Mouse (Mus musculus): ENCODE measurements around the gene Fntb. TPM values are rescaled to one million over a fixed set of nuclear protein-coding genes. Genes with fewer than 3 reads are reported as not detected.

The Fntb gene
- polyA plus RNA-seq, 1 experiment from 2014 or later, result 45.9 TPM

DNA sequence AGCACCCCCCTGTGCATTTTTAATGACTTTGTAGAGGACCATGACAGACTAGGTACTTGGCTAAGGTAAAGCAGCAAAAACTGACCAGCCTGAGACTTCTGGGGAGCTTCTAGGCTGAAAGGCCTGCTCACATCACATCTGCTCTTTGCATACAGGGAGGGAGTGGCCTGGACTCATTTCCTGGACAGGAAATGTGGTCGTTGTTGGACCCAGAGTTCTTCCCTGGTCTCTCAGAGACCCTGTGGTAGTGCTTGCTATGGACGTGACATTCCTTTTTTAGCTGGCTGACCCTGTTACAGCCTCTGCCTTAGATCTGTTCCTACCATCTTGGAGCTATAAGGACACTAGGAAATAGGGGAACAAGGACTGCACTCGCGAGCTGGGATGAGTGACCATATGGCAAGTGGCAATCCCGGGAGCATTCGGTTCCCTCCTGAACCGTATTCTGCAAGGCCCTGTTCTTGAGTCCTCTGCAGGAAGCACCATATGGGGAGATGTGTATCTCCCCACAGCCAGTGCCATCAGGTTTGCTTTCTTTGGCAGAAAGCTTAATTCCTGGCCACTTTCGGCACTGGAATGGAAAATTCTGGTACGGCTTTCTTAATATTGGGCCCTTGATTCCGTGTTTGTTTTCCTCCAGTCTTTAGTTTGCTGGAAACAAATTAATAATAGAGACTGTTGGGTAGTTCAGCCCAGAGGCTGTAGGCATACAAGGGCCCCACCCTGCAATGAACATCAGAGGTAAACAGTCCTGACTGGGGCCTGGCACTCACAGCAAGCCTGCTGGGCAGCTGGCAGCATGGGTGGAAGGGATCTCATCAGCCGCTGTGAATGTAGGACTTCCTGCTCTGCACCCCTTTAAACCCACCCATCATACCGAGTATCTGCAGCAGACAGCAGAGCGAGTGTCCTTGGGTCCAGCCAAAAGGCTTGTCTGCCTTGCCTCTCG lies 166.6 kb downstream of the Fntb start:
- 76% methylated on average over 14 of the region's 14 CpGs for WGBS
- Histone ChIP-seq H3K9me3 (no peaks in the 10 kb centered on the region), H3K27me3 (no peaks in the 10 kb centered on the region), H3K27ac (no peak overlapping the region), H3K4me3 (no peak overlapping the region), H3K9ac (no peak overlapping the region), H3K4me1 (no peaks in the 10 kb centered on the region), H3K4me2 (replicated peaks) (no peak overlapping the region), H3K36me3 (peaks cover 19% of the 10 kb centered on the region)
- ATAC-seq (ENCODE audit: insufficient number of reproducible peaks, insufficient read depth, low FRiP score, low TSS enrichment), result no peak

DNA sequence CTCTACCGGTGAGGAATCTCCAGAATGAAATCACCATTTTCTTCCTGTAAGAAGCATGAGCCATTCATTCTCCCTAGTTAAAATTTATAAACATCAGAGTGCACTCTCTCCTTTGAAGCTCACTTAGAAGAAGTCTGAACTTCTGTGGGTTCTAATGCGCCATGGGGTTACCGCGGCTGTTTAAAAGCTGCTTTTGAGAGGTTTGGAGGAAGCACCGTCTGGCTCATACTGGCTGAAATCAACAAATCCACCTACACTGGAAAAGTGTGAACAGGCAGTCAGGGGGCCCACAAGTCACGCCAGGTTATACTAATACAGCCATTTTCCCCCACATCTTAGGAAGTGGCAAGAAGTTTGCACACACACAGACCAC lies 167.3 kb downstream of the Fntb start:
- Histone ChIP-seq H3K36me3 (peaks cover 24% of the 10 kb centered on the region), H3K9ac (no peak overlapping the region), H3K4me2 (replicated peaks) (no peak overlapping the region), H3K9me3 (no peaks in the 10 kb centered on the region), H3K4me3 (no peak overlapping the region), H3K27me3 (no peaks in the 10 kb centered on the region), H3K4me1 (no peaks in the 10 kb centered on the region), H3K27ac (no peak overlapping the region)
- 81% methylated on average over 6 of the region's 6 CpGs for WGBS
- no peak for ATAC-seq (ENCODE audit: insufficient number of reproducible peaks, insufficient read depth, low FRiP score, low TSS enrichment)

DNA sequence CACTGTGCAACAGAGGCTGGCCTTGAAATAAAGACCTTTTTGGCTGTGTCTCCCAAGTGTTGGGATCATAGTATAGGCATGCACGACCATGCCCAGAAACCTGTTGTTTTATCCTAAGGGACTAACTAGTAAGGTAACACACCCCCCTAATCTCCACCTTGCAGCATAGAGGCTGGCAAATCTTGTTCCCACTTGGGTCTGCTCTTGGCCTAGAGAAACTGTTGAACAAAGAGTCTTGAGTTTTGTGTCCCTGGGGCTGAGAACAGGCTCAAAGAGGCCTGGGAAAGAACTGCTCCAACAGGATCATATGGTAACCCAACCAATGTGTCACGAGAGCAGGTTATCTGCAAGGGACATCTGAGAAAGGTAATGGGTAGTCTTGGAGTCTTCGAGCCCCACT lies 169.0 kb downstream of the Fntb start:
- Histone ChIP-seq H3K36me3 (peaks cover 41% of the 10 kb centered on the region), H3K9me3 (no peaks in the 10 kb centered on the region), H3K9ac (no peak overlapping the region), H3K4me1 (no peaks in the 10 kb centered on the region), H3K27ac (no peak overlapping the region), H3K4me3 (no peak overlapping the region), H3K4me2 (replicated peaks) (no peak overlapping the region), H3K27me3 (no peaks in the 10 kb centered on the region)
- no peak for ATAC-seq (ENCODE audit: insufficient number of reproducible peaks, insufficient read depth, low FRiP score, low TSS enrichment)
- WGBS, result 86% methylated on average over 3 of the region's 3 CpGs

DNA sequence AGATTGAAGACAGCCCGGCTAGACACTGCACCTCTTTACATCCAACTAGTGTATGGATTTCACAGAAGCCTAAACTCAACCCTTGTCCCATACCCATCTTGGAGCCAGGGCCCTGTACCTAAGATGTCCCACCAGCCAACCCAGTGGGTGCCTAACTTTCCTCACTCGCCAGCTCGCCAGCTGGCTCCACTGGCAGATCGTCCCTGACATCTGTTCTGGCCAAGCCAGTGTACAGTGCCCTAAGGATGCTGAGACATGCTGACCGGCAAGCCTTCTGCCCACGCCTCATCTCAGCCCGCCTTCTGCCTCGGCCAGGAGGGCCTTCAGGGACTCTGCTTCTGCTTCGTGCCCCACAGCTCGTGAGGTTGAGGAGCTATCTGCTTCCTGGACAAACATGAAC lies 170.8 kb downstream of the Fntb start:
- H3K27ac ChIP-seq, result no peak overlapping the region
- ATAC-seq (ENCODE audit: insufficient number of reproducible peaks, insufficient read depth, low FRiP score, low TSS enrichment), result no peak
- no peak overlapping the region for H3K4me2 ChIP-seq (replicated peaks)
- H3K4me3 ChIP-seq, result no peak overlapping the region
- H3K4me1 ChIP-seq, result no peaks in the 10 kb centered on the region
- H3K9me3 ChIP-seq, result no peaks in the 10 kb centered on the region
- H3K36me3 ChIP-seq, result peaks cover 48% of the 10 kb centered on the region
- WGBS, result 91% methylated on average over 10 of the region's 10 CpGs
- no peak overlapping the region for H3K9ac ChIP-seq
- H3K27me3 ChIP-seq, result no peaks in the 10 kb centered on the region

DNA sequence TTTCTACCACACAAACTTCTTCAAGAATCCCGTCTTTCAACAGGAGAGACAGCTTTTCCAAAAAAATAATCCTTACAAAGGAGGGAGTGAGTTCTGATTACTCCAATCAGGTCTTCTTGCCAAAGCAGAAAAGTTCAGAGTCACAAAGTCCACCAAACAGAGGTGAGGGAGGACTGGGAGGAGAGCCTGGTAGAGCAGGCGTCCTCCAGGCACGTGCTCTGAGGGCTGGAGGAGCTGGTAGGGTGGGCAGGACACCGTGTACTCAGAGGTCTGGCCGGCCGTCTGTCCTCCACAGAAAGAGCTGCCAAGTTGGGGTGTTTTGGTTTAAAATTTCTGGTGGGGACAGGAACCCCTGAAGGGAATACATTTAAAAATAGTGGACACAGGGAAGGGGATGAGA lies 172.6 kb downstream of the Fntb start:
- WGBS, result 89% methylated on average over 6 of the region's 6 CpGs
- Histone ChIP-seq H3K9ac (no peak overlapping the region), H3K36me3 (peaks cover 54% of the 10 kb centered on the region)

DNA sequence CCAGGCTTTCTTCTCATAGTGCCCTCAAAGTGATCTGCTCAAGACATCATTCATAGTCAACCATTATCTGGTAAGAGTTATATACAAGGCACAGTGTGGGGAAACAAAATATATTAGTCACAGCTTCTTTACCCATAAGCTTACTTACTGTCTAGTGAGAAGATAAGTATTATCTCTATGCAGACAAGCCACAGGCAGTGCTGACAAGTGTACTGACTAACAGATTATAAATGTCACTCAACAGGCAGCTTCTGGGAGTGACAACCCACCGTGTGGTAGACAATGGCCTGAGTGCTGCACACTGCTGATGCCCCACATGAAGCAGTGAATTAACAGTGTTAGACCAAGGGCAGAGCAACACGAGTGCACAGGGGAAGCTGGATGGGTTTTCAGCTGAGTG lies 176.1 kb downstream of the Fntb start:
- H3K4me1 ChIP-seq, result no peaks in the 10 kb centered on the region
- no peaks in the 10 kb centered on the region for H3K9me3 ChIP-seq
- no peak overlapping the region for H3K27ac ChIP-seq
- H3K4me2 ChIP-seq (replicated peaks), result no peak overlapping the region
- H3K36me3 ChIP-seq, result peaks cover 70% of the 10 kb centered on the region
- no peak for ATAC-seq (ENCODE audit: insufficient number of reproducible peaks, insufficient read depth, low FRiP score, low TSS enrichment)
- H3K4me3 ChIP-seq, result no peak overlapping the region
- 83% methylated on average over 2 of the region's 2 CpGs for WGBS
- H3K27me3 ChIP-seq, result no peaks in the 10 kb centered on the region
- H3K9ac ChIP-seq, result no peak overlapping the region

More for the DNA sequence above, 172.6 kb downstream of the Fntb start:
- H3K27ac ChIP-seq, result no peak overlapping the region
- no peaks in the 10 kb centered on the region for H3K4me1 ChIP-seq
- H3K27me3 ChIP-seq, result no peaks in the 10 kb centered on the region
- no peak for ATAC-seq (ENCODE audit: insufficient number of reproducible peaks, insufficient read depth, low FRiP score, low TSS enrichment)
- H3K9me3 ChIP-seq, result no peaks in the 10 kb centered on the region
- H3K4me3 ChIP-seq, result no peak overlapping the region
- no peak overlapping the region for H3K4me2 ChIP-seq (replicated peaks)

DNA sequence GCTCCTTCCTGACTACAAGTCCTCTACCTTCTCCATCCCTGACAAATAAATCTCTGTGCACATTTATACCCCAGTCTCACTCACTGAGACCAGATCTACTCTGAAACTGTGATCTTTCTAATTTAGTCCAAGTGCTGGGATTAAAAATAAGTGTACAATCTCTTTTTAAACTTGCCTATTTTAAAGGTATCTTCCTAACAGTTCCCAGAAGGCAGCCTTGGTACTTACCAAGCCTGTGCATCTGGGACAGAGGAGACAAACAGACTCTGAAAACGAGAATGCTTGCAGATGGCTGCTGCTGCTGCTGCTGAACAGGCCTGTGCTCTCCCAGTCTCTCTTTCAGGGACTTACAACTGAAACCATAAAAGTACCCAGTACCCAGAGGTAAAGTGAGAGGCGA lies 177.1 kb downstream of the Fntb start:
- H3K9ac ChIP-seq, result no peak overlapping the region
- peaks cover 65% of the 10 kb centered on the region for H3K36me3 ChIP-seq
- 51% methylated on average over 2 of the region's 2 CpGs for WGBS

DNA sequence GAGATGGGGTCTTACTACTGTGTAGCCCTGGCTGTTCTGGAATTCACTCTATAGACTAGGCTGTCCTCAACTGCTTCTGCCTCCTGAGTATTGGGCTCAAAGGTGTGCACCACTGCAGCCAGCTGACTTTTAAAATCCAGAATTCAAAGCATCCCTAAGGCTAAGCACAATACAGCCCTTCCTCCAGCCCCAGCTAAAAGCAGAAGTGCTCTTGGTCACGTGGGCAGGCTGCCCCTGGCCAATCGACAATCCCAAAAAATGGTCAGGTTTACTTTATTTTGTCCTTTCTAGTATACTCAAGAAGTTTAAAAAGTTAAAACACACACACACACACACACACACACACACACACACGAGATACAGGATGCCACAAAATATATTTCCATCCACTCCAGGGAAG lies 177.7 kb downstream of the Fntb start:
- Histone ChIP-seq H3K27ac (no peak overlapping the region), H3K9me3 (no peaks in the 10 kb centered on the region), H3K4me3 (no peak overlapping the region), H3K36me3 (peaks cover 66% of the 10 kb centered on the region), H3K4me1 (no peaks in the 10 kb centered on the region), H3K9ac (no peak overlapping the region), H3K4me2 (replicated peaks) (no peak overlapping the region), H3K27me3 (no peaks in the 10 kb centered on the region)
- 72% methylated on average over 3 of the region's 3 CpGs for WGBS
- no peak for ATAC-seq (ENCODE audit: insufficient number of reproducible peaks, insufficient read depth, low FRiP score, low TSS enrichment)

More for the DNA sequence above, 177.1 kb downstream of the Fntb start:
- H3K4me3 ChIP-seq, result no peak overlapping the region
- ATAC-seq (ENCODE audit: insufficient number of reproducible peaks, insufficient read depth, low FRiP score, low TSS enrichment), result no peak
- no peaks in the 10 kb centered on the region for H3K9me3 ChIP-seq
- H3K27ac ChIP-seq, result no peak overlapping the region
- no peaks in the 10 kb centered on the region for H3K27me3 ChIP-seq
- no peak overlapping the region for H3K4me2 ChIP-seq (replicated peaks)
- no peaks in the 10 kb centered on the region for H3K4me1 ChIP-seq

DNA sequence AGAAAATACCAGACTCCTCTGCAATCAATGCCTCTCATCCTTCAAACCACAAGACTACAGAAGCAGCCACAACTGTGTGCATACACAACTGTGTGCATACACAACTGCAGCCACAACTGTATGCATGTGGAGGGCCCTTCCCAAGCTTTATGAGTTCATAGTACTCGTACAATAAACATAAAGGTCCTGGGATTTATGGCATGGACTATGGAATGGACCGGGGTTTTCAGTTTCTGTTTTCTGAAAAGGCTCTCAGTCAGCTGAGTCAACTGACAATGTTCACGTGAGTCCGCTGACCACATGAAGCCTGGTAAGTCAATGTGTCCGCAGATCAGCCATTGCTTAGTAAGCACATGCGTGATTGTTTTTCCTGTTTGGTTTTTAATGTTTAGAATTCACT lies 178.1 kb downstream of the Fntb start:
- Histone ChIP-seq H3K27me3 (no peaks in the 10 kb centered on the region), H3K4me2 (replicated peaks) (no peak overlapping the region), H3K4me1 (no peaks in the 10 kb centered on the region), H3K9me3 (no peaks in the 10 kb centered on the region), H3K9ac (no peak overlapping the region), H3K36me3 (peaks cover 64% of the 10 kb centered on the region), H3K27ac (no peak overlapping the region), H3K4me3 (no peak overlapping the region)
- ATAC-seq (ENCODE audit: insufficient number of reproducible peaks, insufficient read depth, low FRiP score, low TSS enrichment), result no peak
- WGBS, result 90% methylated on average over 6 of the region's 6 CpGs

DNA sequence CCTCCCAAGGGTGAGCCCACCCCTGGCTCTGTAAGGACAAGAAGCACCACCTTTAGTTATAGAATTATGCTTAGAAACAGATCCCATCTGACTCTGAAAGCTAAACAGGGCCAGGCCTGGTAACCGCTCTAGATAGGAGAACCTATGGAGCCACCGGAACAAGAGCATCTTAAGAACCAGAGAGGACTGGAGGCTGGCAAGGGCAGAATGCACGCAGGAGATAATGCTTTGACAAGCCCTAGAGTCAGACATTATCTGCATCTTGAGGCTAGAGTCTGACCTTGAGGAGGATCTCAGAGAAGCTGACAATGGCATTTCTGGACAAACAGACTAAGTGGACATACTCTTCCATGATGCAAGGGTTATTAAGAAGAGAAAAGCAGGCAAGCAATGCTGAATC lies 182.1 kb downstream of the Fntb start:
- no peak overlapping the region for H3K9ac ChIP-seq
- no peak overlapping the region for H3K4me3 ChIP-seq
- ATAC-seq (ENCODE audit: insufficient number of reproducible peaks, insufficient read depth, low FRiP score, low TSS enrichment), result no peak
- WGBS, result 87% methylated on average over 3 of the region's 3 CpGs
- H3K27ac ChIP-seq, result no peak overlapping the region
- H3K36me3 ChIP-seq, result peaks cover 68% of the 10 kb centered on the region
- H3K4me1 ChIP-seq, result no peaks in the 10 kb centered on the region
- H3K27me3 ChIP-seq, result no peaks in the 10 kb centered on the region
- no peak overlapping the region for H3K4me2 ChIP-seq (replicated peaks)
- no peaks in the 10 kb centered on the region for H3K9me3 ChIP-seq

DNA sequence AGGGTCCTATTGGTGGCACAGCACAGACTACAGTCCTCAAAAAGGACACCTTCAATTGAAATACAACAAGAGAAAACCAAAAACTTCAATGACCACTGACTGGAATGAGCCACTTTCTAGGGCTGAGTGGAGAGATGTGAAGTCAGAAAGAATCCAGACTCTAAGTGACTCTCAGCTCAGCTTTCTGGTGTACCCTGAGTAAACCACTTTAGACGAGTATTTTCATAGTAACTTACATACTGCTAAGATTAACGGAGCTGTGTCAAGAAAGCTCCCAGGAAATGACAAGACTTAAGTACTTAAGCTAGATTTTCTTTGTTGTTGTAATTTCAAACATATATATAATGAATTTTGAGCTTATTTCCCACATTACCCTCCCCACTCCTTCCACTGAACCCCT lies 182.8 kb downstream of the Fntb start:
- Histone ChIP-seq H3K4me1 (no peaks in the 10 kb centered on the region), H3K9me3 (no peaks in the 10 kb centered on the region), H3K9ac (no peak overlapping the region), H3K27ac (no peak overlapping the region), H3K27me3 (no peaks in the 10 kb centered on the region), H3K36me3 (peaks cover 75% of the 10 kb centered on the region), H3K4me3 (no peak overlapping the region), H3K4me2 (replicated peaks) (no peak overlapping the region)
- no peak for ATAC-seq (ENCODE audit: insufficient number of reproducible peaks, insufficient read depth, low FRiP score, low TSS enrichment)
- 90% methylated on average over 2 of the region's 2 CpGs for WGBS

DNA sequence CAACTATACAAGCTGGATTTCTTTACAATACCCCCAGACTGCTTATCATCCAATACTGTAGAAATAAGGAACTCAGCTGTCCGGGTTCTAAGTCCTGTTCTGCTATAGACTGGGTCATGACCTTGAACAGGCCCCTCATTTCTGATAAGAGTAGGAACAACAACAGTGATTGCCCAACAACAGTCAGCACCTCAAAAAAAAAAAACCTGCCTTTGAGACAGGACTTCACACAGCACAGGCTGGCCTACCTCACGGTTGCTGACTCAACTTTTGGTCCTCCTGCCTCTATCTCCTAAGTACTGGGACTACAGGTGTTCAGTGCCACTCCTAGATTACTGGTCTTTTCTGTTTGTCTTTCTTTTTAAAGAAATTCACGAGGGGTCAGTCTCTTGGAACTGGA lies 183.4 kb downstream of the Fntb start:
- Histone ChIP-seq H3K4me2 (replicated peaks) (no peak overlapping the region), H3K27ac (no peak overlapping the region), H3K4me1 (no peaks in the 10 kb centered on the region), H3K9me3 (no peaks in the 10 kb centered on the region), H3K36me3 (peaks cover 75% of the 10 kb centered on the region), H3K4me3 (no peak overlapping the region), H3K9ac (no peak overlapping the region), H3K27me3 (no peaks in the 10 kb centered on the region)
- 89% methylated on average over 3 of the region's 3 CpGs for WGBS
- no peak for ATAC-seq (ENCODE audit: insufficient number of reproducible peaks, insufficient read depth, low FRiP score, low TSS enrichment)
